Mouse (Mus musculus): ENCODE measurements around the gene Lypd6. TPM values are rescaled to one million over a fixed set of nuclear protein-coding genes. Genes with fewer than 3 reads are reported as not detected.

Gene Lypd6
- polyA plus RNA-seq, 1 experiment from 2014 or later, result not detected

DNA sequence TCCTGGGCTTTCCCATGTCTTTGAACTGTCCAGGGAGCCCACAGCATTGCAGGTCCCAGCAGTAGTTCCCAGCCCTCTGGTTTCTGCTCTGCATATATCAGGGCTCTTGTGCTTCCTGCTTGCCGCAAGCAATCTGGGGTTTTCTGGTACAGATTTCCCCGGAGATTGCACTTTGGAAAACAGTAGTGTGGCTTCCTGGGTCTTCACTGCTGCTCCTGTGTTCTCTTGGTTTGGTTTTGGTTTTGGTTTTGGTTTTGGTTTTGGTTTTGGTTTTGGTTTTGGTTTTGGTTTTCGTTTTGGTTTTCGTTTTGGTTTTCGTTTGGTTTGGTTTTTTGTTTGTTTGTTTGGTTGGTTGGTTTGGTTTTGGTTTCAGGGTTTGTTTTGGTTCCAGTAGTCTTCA lies 99.9 kb downstream of the Lypd6 start:
- no peak for DNase-seq (ENCODE audit: low read depth, low spot score)
- no peak for TF ChIP-seq CTCF (IDR thresholded peaks at IDR 0.05)
- no peaks in the 10 kb centered on the region for H3K27me3 ChIP-seq
- in situ Hi-C loops (cut with MboI; ENCODE audit: low pct_unique_long_range_greater_than_20kb), result no loop called here
- POLR2A ChIA-PET, result no interaction called here
- ATAC-seq, result no peak
- CTCF ChIA-PET, result no interaction called here

DNA sequence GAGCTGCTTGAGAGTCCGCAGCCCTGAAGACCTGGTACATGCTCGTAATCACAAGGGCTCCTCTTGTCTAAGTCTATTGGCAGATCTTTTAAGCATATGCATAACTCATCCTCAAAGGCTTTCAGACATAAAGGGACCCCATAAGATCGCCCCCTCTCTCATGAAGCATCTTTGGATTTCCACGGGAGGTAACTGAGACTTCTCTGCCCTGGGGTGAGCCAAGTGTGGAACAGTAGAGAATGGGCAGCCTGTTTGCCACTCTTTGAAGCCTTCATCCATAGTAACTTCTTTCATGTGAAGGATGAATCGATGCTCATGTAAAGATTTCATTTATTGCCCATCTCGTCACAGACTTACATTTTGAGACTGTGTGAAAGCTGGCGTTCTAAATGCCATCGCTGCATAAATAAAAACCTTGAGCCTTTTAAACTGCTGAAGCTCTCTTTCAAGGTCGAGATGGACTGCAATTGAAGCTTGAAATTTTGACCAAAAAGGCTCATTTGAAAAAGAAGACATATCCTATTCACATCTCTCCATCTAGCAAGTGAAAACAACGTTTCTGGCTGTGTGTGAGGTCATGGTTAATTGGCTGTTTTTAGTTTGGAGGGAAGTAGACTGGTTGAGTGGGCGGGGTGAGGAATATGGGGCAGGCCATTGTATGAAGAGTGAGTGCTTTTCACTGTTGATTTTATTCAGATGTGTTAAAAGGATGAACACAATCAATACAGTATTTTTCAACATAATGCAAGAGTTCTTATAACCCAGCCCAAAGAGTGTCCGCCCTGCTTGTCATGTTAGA lies 107.7 kb downstream of the Lypd6 start:
- no peaks in the 10 kb centered on the region for H3K27me3 ChIP-seq
- no peak for DNase-seq (ENCODE audit: low read depth, low spot score)
- TF ChIP-seq CTCF (IDR thresholded peaks at IDR 0.05), result no peak
- in situ Hi-C loops (cut with MboI; ENCODE audit: low pct_unique_long_range_greater_than_20kb), result no loop called here
- CTCF ChIA-PET, result no interaction called here
- POLR2A ChIA-PET, result no interaction called here
- no peak for ATAC-seq

DNA sequence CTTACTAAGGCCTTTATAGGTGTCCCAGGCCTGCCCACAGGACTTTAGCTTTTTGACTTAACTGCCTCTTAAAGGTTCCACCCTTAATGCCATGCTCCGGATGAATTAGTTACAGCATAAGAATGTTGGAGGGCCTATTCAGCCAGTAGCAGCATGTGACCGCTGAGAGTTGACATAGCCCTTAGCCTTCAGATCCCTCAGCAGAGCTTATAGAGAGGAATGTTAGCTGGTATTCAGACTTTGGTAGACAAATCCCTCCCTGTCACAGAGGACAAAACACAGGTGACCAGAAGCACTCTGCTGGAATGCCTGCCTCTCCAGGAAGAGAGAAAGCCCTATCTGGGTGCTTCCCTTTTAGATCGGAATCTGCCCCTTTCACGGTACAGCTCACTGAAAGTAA lies 109.5 kb downstream of the Lypd6 start:
- no peak for ATAC-seq
- ChIA-PET POLR2A (no interaction called here), CTCF (no interaction called here)
- no peaks in the 10 kb centered on the region for H3K27me3 ChIP-seq
- no peak for DNase-seq (ENCODE audit: low read depth, low spot score)
- in situ Hi-C loops (cut with MboI; ENCODE audit: low pct_unique_long_range_greater_than_20kb), result no loop called here
- no peak for TF ChIP-seq CTCF (IDR thresholded peaks at IDR 0.05)

DNA sequence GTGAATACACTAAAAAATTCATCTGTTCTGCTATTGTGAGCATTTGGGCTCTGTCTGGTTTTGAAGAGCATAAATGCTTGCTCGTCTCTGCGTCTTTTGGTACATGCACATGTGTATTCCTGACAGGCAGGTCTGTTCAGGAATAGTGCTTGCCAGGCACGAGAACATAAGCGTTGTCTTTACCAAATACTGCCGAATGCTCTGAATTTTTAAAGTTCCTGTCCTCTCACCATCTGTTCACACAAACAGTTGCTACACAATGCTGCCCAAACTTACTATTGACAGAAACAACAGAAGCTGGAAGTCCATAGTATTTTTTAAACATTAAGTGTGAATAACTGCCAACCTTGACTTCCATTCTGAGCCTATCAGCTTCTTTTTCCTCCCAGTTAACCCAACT lies 112.9 kb downstream of the Lypd6 start:
- no peak for TF ChIP-seq CTCF (IDR thresholded peaks at IDR 0.05)
- ChIA-PET CTCF (no interaction called here), POLR2A (no interaction called here)
- DNase-seq (ENCODE audit: low read depth, low spot score) (no peak), ATAC-seq (no peak)
- in situ Hi-C loops (cut with MboI; ENCODE audit: low pct_unique_long_range_greater_than_20kb), result no loop called here
- no peaks in the 10 kb centered on the region for H3K27me3 ChIP-seq

DNA sequence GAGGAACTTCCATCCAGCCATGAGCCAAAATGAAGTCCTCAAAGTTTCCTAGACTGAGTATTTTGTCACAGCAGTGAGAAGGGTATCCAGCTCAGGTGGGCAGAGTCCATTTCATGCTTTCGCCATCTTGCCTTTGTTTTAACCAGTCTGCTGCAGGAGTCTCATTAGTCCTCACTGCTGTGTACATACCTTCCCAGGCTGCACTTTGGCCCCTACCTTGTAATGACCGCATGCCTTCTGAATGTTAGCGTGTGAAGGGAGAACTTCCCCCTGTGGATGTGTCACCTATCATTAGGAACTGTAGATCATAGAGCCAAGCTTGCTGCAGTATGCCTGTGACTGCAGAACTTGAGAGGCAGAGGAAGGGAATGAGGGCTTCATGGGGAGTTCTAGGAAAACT lies 114.2 kb downstream of the Lypd6 start:
- POLR2A ChIA-PET, result no interaction called here
- ATAC-seq, result no peak
- in situ Hi-C loops (cut with MboI; ENCODE audit: low pct_unique_long_range_greater_than_20kb), result no loop called here
- no peak for TF ChIP-seq CTCF (IDR thresholded peaks at IDR 0.05)
- DNase-seq (ENCODE audit: low read depth, low spot score), result no peak
- H3K27me3 ChIP-seq, result no peaks in the 10 kb centered on the region
- CTCF ChIA-PET, result no interaction called here

DNA sequence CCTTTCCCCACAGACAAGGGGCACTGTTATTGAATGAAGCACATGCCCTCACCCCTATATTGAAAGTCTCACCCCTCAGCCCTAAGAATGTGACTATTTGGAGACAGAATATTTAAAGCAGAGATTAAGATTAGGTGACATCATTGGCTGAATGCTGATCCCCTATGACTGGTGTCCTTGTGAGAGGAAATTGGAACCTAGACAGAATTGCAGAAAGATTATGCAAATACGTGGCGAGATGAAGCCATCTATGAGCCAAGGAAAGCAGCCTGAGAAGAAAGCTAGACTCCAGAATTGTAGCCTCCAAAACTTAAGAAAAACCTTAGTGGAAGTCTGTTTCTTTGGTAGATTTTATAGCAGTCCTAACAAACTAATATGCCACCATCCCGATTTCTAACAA lies 115.1 kb downstream of the Lypd6 start:
- peaks cover 6% of the 10 kb centered on the region for H3K27me3 ChIP-seq
- DNase-seq (ENCODE audit: low read depth, low spot score) (no peak), ATAC-seq (no peak)
- in situ Hi-C loops (cut with MboI; ENCODE audit: low pct_unique_long_range_greater_than_20kb), result no loop called here
- no peak for TF ChIP-seq CTCF (IDR thresholded peaks at IDR 0.05)
- POLR2A ChIA-PET, result interaction anchor here (0.6 kb wide), 1 partner anchor 205 kb away, joined by 4 read pairs; no protein-coding TSS in a partner anchor
- CTCF ChIA-PET, result no interaction called here

DNA sequence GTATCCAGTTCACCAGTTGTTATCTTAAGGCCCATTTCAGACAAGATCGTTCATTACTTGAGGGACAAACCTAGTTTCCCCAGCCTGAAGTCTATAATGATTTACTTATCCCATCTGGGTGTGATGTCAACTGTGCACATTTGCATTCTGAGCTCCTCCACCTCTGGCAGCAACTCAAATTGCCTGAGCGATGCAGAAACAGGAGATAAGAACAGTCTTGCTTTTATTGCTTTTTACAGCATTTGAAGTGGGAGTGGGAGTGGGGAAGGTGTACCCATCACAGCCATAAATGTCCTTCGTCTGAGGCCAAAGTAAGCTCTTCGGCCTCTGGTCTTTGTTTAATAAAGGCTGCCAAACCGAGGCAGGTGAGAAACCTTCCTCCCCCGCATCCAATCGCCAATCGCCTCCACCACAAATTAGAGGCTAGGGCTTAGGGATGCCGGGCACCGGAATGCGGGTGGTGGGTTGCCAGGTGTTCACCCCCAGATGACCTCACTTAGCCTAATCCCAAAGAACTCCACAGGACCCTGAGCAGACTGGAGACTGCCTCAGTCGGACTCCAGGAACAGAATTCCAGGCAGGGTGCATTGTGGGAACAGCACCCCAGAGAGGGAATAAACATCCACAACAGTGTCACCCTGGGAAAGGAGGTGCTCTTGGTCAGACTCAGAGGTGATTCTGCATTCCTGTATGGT lies 120.6 kb downstream of the Lypd6 start:
- in situ Hi-C loops (cut with MboI; ENCODE audit: low pct_unique_long_range_greater_than_20kb), result no loop called here
- H3K27me3 ChIP-seq, result peaks cover 6% of the 10 kb centered on the region
- DNase-seq (ENCODE audit: low read depth, low spot score) (no peak), ATAC-seq (no peak)
- ChIA-PET POLR2A (no interaction called here), CTCF (no interaction called here)
- no peak for TF ChIP-seq CTCF (IDR thresholded peaks at IDR 0.05)

DNA sequence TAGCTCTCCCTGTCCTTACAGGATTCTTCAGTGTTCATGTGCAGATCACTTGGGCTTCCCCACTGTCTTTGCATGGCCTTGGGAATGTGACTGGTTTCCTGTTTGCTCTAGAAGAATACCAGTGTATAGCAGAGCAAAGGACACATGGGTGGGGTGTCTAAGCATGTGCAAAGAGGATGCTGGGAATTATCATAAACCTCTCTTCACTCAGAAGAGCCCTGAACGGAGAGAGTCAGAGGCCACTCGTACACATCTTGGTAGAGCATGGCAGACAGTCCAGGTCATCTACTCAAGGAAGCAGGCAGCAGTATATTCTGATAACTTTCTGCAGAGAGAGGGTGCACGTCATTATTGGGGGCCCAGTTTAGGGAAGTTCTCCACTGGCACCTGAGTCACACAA lies 122.6 kb downstream of the Lypd6 start:
- ChIA-PET CTCF (no interaction called here), POLR2A (no interaction called here)
- peaks cover 6% of the 10 kb centered on the region for H3K27me3 ChIP-seq
- ATAC-seq (no peak), DNase-seq (ENCODE audit: low read depth, low spot score) (no peak)
- in situ Hi-C loops (cut with MboI; ENCODE audit: low pct_unique_long_range_greater_than_20kb), result no loop called here
- TF ChIP-seq CTCF (IDR thresholded peaks at IDR 0.05), result no peak

DNA sequence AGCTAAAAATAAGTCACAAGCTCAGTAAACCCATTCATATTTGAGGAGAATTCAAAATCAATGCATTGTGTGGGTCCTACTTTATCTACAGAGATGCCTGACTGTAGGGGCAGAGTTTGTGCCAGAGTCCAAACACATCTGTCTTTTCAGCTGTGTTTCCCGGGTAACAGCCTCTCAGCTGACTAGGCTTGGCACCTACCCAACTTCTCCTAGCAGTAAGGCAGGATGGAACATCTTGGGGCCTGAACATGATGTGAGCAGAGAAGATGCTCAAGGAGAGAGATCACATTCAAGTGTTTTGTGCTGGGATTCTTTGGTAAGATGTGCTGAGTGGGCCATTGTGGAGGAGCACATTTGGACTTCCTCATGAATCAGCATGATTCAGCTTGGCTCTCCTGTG lies 130.5 kb downstream of the Lypd6 start:
- CTCF ChIA-PET, result no interaction called here
- POLR2A ChIA-PET, result interaction anchor here (0.6 kb wide), 1 partner anchor 639 kb away, joined by 3 read pairs; no protein-coding TSS in a partner anchor
- no peak for DNase-seq (ENCODE audit: low read depth, low spot score)
- TF ChIP-seq CTCF (IDR thresholded peaks at IDR 0.05), result no peak
- ATAC-seq, result no peak
- in situ Hi-C loops (cut with MboI; ENCODE audit: low pct_unique_long_range_greater_than_20kb), result no loop called here
- H3K27me3 ChIP-seq, result no peaks in the 10 kb centered on the region

DNA sequence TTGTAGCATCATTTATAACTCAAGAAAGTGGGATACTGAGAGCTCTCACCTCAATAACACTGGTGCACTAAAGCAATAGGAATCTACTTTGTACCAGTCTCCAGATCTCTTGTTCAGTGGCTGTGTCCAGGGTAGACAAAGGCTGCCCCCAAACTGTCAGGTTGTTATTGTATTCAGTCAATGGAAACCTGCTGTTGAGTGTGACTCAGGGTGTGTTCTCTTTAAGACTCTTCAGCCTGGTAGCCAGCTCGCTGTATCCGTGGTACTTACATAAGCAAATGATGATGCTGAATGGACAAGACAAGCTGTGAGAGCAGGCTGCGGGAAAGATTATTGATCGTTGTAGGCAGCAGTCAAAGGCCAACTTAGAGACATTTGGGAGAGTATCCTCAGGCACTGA lies 131.6 kb downstream of the Lypd6 start:
- no peak for TF ChIP-seq CTCF (IDR thresholded peaks at IDR 0.05)
- CTCF ChIA-PET, result no interaction called here
- POLR2A ChIA-PET, result no interaction called here
- H3K27me3 ChIP-seq, result no peaks in the 10 kb centered on the region
- no peak for ATAC-seq
- in situ Hi-C loops (cut with MboI; ENCODE audit: low pct_unique_long_range_greater_than_20kb), result no loop called here
- no peak for DNase-seq (ENCODE audit: low read depth, low spot score)

DNA sequence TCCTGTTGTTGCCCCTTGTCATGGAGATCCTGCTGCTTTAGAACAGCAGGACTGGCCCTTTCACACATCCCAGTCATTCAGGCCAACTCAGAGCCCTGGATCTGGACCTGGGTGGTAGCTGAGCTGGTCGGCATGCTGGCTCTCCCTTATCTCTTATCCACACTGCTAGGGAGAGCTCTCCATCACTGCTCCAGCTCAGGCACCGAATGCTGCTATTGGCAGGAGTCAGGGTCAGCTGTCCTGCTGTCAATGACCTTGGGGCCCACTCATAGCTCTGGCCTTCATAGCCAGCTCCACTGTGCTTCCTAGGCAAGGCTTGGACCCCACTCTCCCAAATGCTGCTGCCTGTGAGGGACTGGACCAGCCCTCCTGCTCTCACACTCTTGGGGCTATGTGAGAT lies 134.3 kb downstream of the Lypd6 start:
- in situ Hi-C loops (cut with MboI; ENCODE audit: low pct_unique_long_range_greater_than_20kb), result no loop called here
- DNase-seq (ENCODE audit: low read depth, low spot score) (no peak), ATAC-seq (no peak)
- no peaks in the 10 kb centered on the region for H3K27me3 ChIP-seq
- no peak for TF ChIP-seq CTCF (IDR thresholded peaks at IDR 0.05)
- CTCF ChIA-PET, result interaction anchor here (0.9 kb wide), 1 partner anchor 9 kb away, joined by 3 read pairs; no protein-coding TSS in a partner anchor
- POLR2A ChIA-PET, result no interaction called here

All from Patski (cell line).